ENCODE assay signal across 9 mouse cellular contexts in the genomic region with DNA sequence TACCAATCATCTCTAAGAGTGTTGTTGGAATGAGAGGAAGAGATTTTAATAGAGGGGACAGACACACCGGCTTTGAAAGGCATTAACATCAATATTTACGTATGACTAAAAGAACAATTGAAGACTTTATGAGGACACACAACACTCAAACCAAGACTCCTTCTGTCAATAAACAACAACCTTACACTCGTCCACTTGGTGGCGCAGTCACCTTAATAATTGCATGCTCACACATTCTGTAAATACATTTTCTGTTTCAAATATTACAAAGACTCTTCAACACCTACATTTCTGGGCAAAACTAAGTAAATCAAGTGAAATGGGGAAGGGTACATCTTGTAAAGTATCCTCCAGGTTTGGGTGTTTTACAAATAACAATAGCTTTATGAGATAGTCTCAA. TPM values are rescaled to one million over a fixed set of nuclear protein-coding genes. Genes with fewer than 3 reads are reported as not detected.
A peak's percentile ranks its signal among the peaks of the same experiment; 100 is the strongest.
DNase-seq lines count a peak whose midpoint lies in the region; ATAC-seq and TF ChIP-seq lines count a peak whose summit lies in the region.
"Had no signal": no experiment of that assay in that cellular context is flagged by ENCODE, and none has a peak within 500 bp of the region (broad histone marks: within the 10 kb centered on the region; RNA-seq: fewer than 3 reads in every experiment).

No protein-coding gene starts in this region.

- TF ChIP-seq CTCF in E14TG2a.4 (conservative IDR thresholded peaks at IDR 0.05; ENCODE audit: low read length) = peak; percentile 32
- peak; percentile 89 for TF ChIP-seq CTCF in layer of hippocampus, adult 2 months (conservative IDR thresholded peaks at IDR 0.05)

- H3K9me3 ChIP-seq in hindbrain, embryonic 14.5 days (ENCODE audit: control insufficient read depth, low read length) = no peaks in the 10 kb centered on the region
- no peaks in the 10 kb centered on the region for H3K9me3 ChIP-seq in hindbrain, embryonic 13.5 days
- H3K9me3 ChIP-seq in E14TG2a.4 (ENCODE audit: low read length) = no peaks in the 10 kb centered on the region
- H3K9me3 ChIP-seq in forebrain, embryonic 16.5 days (ENCODE audit: control insufficient read depth, low read length) = no peaks in the 10 kb centered on the region
- H3K9me3 ChIP-seq: midbrain, embryonic 12.5 days had no signal

- no peaks in the 10 kb centered on the region for H3K36me3 ChIP-seq in hindbrain, embryonic 14.5 days (replicated peaks; ENCODE audit: control insufficient read depth, insufficient read depth)
- H3K36me3 ChIP-seq in hindbrain, embryonic 13.5 days = no peaks in the 10 kb centered on the region
- no peaks in the 10 kb centered on the region for H3K36me3 ChIP-seq in E14TG2a.4 (ENCODE audit: insufficient read depth, low read length)
- H3K36me3 ChIP-seq in forebrain, embryonic 16.5 days (ENCODE audit: control insufficient read depth, insufficient read depth) = no peaks in the 10 kb centered on the region
- H3K36me3 ChIP-seq: midbrain, embryonic 12.5 days had no signal

- H3K27ac ChIP-seq in hindbrain, embryonic 14.5 days = no peak overlapping the region
- H3K27ac ChIP-seq in hindbrain, embryonic 13.5 days = no peak overlapping the region
- no peak overlapping the region for H3K27ac ChIP-seq in forebrain, embryonic 16.5 days (ENCODE audit: low read length)
- H3K27ac ChIP-seq in layer of hippocampus, adult 2 months = no peak overlapping the region
- H3K27ac ChIP-seq: midbrain, embryonic 12.5 days had no signal

- H3K4me1 ChIP-seq in hindbrain, embryonic 14.5 days (replicated peaks; ENCODE audit: control insufficient read depth, insufficient read depth, low read length) = no peaks in the 10 kb centered on the region
- no peaks in the 10 kb centered on the region for H3K4me1 ChIP-seq in hindbrain, embryonic 13.5 days (replicated peaks)
- H3K4me1 ChIP-seq in E14TG2a.4 (replicated peaks; ENCODE audit: low read depth, low read length) = no peaks in the 10 kb centered on the region
- H3K4me1 ChIP-seq in forebrain, embryonic 16.5 days (replicated peaks; ENCODE audit: control insufficient read depth, insufficient read depth, low read length) = no peaks in the 10 kb centered on the region
- H3K4me1 ChIP-seq: midbrain, embryonic 12.5 days had no signal

- no peak overlapping the region for H3K4me3 ChIP-seq in hindbrain, embryonic 14.5 days (replicated peaks; ENCODE audit: low read length)
- H3K4me3 ChIP-seq in hindbrain, embryonic 13.5 days = no peak overlapping the region
- no peak overlapping the region for H3K4me3 ChIP-seq in E14TG2a.4 (replicated peaks; ENCODE audit: low read length)
- no peak overlapping the region for H3K4me3 ChIP-seq in forebrain, embryonic 16.5 days (replicated peaks; ENCODE audit: low read length)
- no peak overlapping the region for H3K4me3 ChIP-seq in layer of hippocampus, adult 2 months
- H3K4me3 ChIP-seq: midbrain, embryonic 12.5 days had no signal

- H3K9ac ChIP-seq in hindbrain, embryonic 14.5 days = no peak overlapping the region
- no peak overlapping the region for H3K9ac ChIP-seq in hindbrain, embryonic 13.5 days
- H3K9ac ChIP-seq in forebrain, embryonic 16.5 days (replicated peaks; ENCODE audit: low read depth, low read length) = no peak overlapping the region
- H3K9ac ChIP-seq: midbrain, embryonic 12.5 days had no signal

- ATAC-seq in hindbrain, embryonic 14.5 days (ENCODE audit: low FRiP score) = no peak
- ATAC-seq in hindbrain, embryonic 13.5 days (ENCODE audit: low FRiP score) = no peak
- 0 out of 2 replicates have a peak, but pooled peaks have one; percentile 26 for ATAC-seq in forebrain, embryonic 16.5 days
- peak; percentile 59; the same call in 1 of the 2 replicates for ATAC-seq in megakaryocyte, adult 5-6 weeks (ENCODE audit: poor library complexity, severe bottlenecking)

- H3K4me2 ChIP-seq in hindbrain, embryonic 14.5 days (replicated peaks) = no peak overlapping the region
- H3K4me2 ChIP-seq in hindbrain, embryonic 13.5 days = no peak overlapping the region
- H3K4me2 ChIP-seq in forebrain, embryonic 16.5 days (ENCODE audit: low read length) = no peak overlapping the region
- H3K4me2 ChIP-seq: midbrain, embryonic 12.5 days had no signal

- 30% methylated on average over 4 of the region's 4 CpGs for WGBS in hindbrain, embryonic 14.5 days
- WGBS in hindbrain, embryonic 13.5 days = 24% methylated on average over 4 of the region's 4 CpGs
- 30% methylated on average over 4 of the region's 4 CpGs for WGBS in forebrain, embryonic 16.5 days

- no peaks in the 10 kb centered on the region for H3K27me3 ChIP-seq in hindbrain, embryonic 14.5 days (ENCODE audit: control insufficient read depth, insufficient read depth, low read length)
- no peaks in the 10 kb centered on the region for H3K27me3 ChIP-seq in hindbrain, embryonic 13.5 days
- H3K27me3 ChIP-seq in E14TG2a.4 (ENCODE audit: insufficient read depth, low read length) = no peaks in the 10 kb centered on the region
- no peaks in the 10 kb centered on the region for H3K27me3 ChIP-seq in forebrain, embryonic 16.5 days (replicated peaks; ENCODE audit: control insufficient read depth, insufficient read depth, low read length)
- H3K27me3 ChIP-seq: midbrain, embryonic 12.5 days had no signal

- peak; percentile 81 for DNase-seq in hindbrain, embryonic 14.5 days (ENCODE audit: low spot score)
- peak; percentile 15 for DNase-seq in c-Kit-negative CD71-positive TER-119-positive erythroid progenitor cells, embryonic 14.5 days (ENCODE audit: low read depth, low spot score)
- peak; percentile 32 to 72 for DNase-seq in layer of hippocampus, adult 2 months (ENCODE audit: low spot score in 2 of 2)
- DNase-seq in thymus, postnatal 14 days = peak; percentile 40

RNA-seq across cellular contexts. Expression of a gene that starts 4.4 kb away (rescaled TPM):
- 0.09 TPM in 1 of 2 replicates, not detected in the other for polyA plus RNA-seq in hindbrain, embryonic 14.5 days (2014; fragmentation: Nextera tagmentation; extraction: Ambion mirVana)
- 0.08 TPM in 1 of 2 replicates, not detected in the other for polyA plus RNA-seq in hindbrain, embryonic 13.5 days (2015; fragmentation: Nextera tagmentation; extraction: Ambion mirVana)
- not detected in 2 replicates for polyA plus RNA-seq in forebrain, embryonic 16.5 days (2015; fragmentation: Nextera tagmentation; extraction: Ambion mirVana)
- not detected for total RNA-seq in layer of hippocampus, adult 2 months (2021)
- total RNA-seq in megakaryocyte, adult 5-6 weeks (2015) = not detected in 2 replicates
- not detected in 2 replicates for total RNA-seq in megakaryocyte, adult 5-6 weeks (2017)
- polyA plus RNA-seq: midbrain, embryonic 12.5 days had no signal

Comparison
In these comparisons a context has a peak if more than half of its experiments do, and no peak if none do; other contexts are left out.
1. ATAC-seq: peak in forebrain, embryonic 16.5 days (single experiment) and megakaryocyte, adult 5-6 weeks (single experiment); none in hindbrain, embryonic 14.5 days (single experiment) and hindbrain, embryonic 13.5 days (single experiment).
2. DNase-seq: peak in every context shown above with its lines; median percentile 81 in hindbrain, embryonic 14.5 days; 52 in layer of hippocampus, adult 2 months; 40 in thymus, postnatal 14 days; 15 in c-Kit-negative CD71-positive TER-119-positive erythroid progenitor cells, embryonic 14.5 days.